Mouse (Mus musculus) Patski (cell line): Measurements from ENCODE around the gene Vegfb. TPM values are rescaled to one million over a fixed set of nuclear protein-coding genes. Genes with fewer than 3 reads are reported as not detected.

Experiments used
- ATAC-seq: fragments of 100-300 bp; one replicate; pipeline ENCODE4 v1.8.0; 2021
- CTCF ChIA-PET: fragments of 350-600 bp; sonication (Branson Sonifier 250); formaldehyde crosslinking; loops from one replicate; lab custom pipeline; 2022; ENCODE audit warnings: inconsistent platforms; lab: Charles Lee
- POLR2A ChIA-PET: fragments of 350-600 bp; sonication (Branson Sonifier 250); formaldehyde crosslinking; loops from one replicate; lab custom pipeline; 2022; ENCODE audit warnings: antibody characterized with exemption, inconsistent platforms; lab: Charles Lee
- DNase-seq: peaks from one replicate; pipeline ENCODE4 v3.0.0-alpha.2; 2011; ENCODE audit warnings: low read depth, low spot score
- H3K27me3 ChIP-seq: fragments of 371-371 bp; one replicate; pipeline ENCODE4 v1.5.1; 2021
- CTCF ChIP-seq: fragments of 100-300 bp; IDR thresholded peaks from one replicate; pipeline ENCODE4 v1.5.1; 2021
- in situ Hi-C: fragments of 300-500 bp; cut with MboI; formaldehyde crosslinking; loops from 3 replicates; pipeline ENCODE4 v1.11.1; 2018; ENCODE audit warnings: low pct_unique_long_range_greater_than_20kb, mixed read lengths
- polyA plus RNA-seq: library from polyadenylated mRNA; unstranded; gene quantifications from one replicate; pipeline ENCODE4 v1.2.3, GENCODE M21; 2021

Gene Vegfb
- polyA plus RNA-seq, 1 experiment from 2014 or later: 87.1 TPM

- no peak for DNase-seq
- TF ChIP-seq CTCF: no peak
- CTCF ChIA-PET: interaction anchor here (0.7 to 1.7 kb wide), 3 partner anchors 17 to 24 kb away, joined by 3 to 4 read pairs (median 4); partner anchors contain the start of genes Nudt22 and Trpt1
- in situ Hi-C loops: loop anchor here (25.0 kb wide), 1 partner anchor 525 kb away; no protein-coding TSS in a partner anchor
- ATAC-seq: no peak
- H3K27me3 ChIP-seq: no peaks in the 10 kb centered on the region
- POLR2A ChIA-PET: interaction anchor here (0.6 kb wide), 1 partner anchor 36 kb away, joined by 3 read pairs; the partner anchor contains the start of gene Plcb3
These were observed 25.0 kb upstream of the Vegfb start for GRCm38 (mm10) chr19:7012426-7012825.

GRCm38 (mm10) chr19:7006892-7007593 lies 19.6 kb upstream of the Vegfb start:
- in situ Hi-C loops: loop anchor here (25.0 kb wide), 1 partner anchor 520 kb away; no protein-coding TSS in a partner anchor
- ChIA-PET POLR2A (interaction anchor here (1.6 kb wide), 1 partner anchor 11 kb away, joined by 3 read pairs; the partner anchor contains the start of genes Nudt22 and Trpt1), CTCF (interaction anchor here (2.1 kb wide), 1 partner anchor 9 kb away, joined by 6 read pairs; no protein-coding TSS in a partner anchor)
- no peak for TF ChIP-seq CTCF
- ATAC-seq: no peak
- no peak for DNase-seq
- no peaks in the 10 kb centered on the region for H3K27me3 ChIP-seq

GRCm38 (mm10) chr19:6999360-7000063 lies 12.1 kb upstream of the Vegfb start:
- DNase-seq: no peak
- POLR2A ChIA-PET: interaction anchor here (0.6 to 1.7 kb wide), 2 partner anchors 29 to 40 kb away, joined by 3 read pairs; partner anchors contain the start of gene Stip1
- no peak for TF ChIP-seq CTCF
- CTCF ChIA-PET: interaction anchor here (0.9 kb wide), 1 partner anchor 21 kb away, joined by 3 read pairs; no protein-coding TSS in a partner anchor
- in situ Hi-C loops: loop anchor here (25.0 kb wide), 1 partner anchor 512 kb away; no protein-coding TSS in a partner anchor
- ATAC-seq: no peak
- no peaks in the 10 kb centered on the region for H3K27me3 ChIP-seq

- in situ Hi-C loops: no loop called here
- POLR2A ChIA-PET: interaction anchor here (1.1 to 2.7 kb wide), 4 partner anchors 16 to 57 kb away, joined by 3 to 8 read pairs (median 3); no protein-coding TSS in a partner anchor
These were observed 10.4 kb upstream of the Vegfb start for GRCm38 (mm10) chr19:6997721-6998290.

GRCm38 (mm10) chr19:6996006-6996405 lies 8.6 kb upstream of the Vegfb start, which contains the start of the genes Nudt22 and Trpt1:
Nudt22 (minus strand) TSS chr19:6996117.
Trpt1 (plus strand) TSS chr19:6996131.
- peak; percentile 73 for ATAC-seq
- ChIA-PET POLR2A (interaction anchor here (0.5 to 2.7 kb wide), 11 partner anchors 9 to 44 kb away, joined by 3 to 12 read pairs (median 6); partner anchors contain the start of genes Plcb3, Ppp1r14b, Stip1 and Vegfb), CTCF (interaction anchor here (0.8 to 3.0 kb wide), 3 partner anchors 17 to 24 kb away, joined by 3 to 15 read pairs (median 4); partner anchors contain the start of gene Fkbp2)
- no peak for DNase-seq
- in situ Hi-C loops: no loop called here
- no peak for TF ChIP-seq CTCF
- no peaks in the 10 kb centered on the region for H3K27me3 ChIP-seq

More at GRCm38 (mm10) chr19:6997721-6998290, 10.4 kb upstream of the Vegfb start:
- H3K27me3 ChIP-seq: no peaks in the 10 kb centered on the region
- no peak for ATAC-seq
- no peak for TF ChIP-seq CTCF
- CTCF ChIA-PET: interaction anchor here (3.0 kb wide), 1 partner anchor 19 kb away, joined by 15 read pairs; the partner anchor contains the start of gene Fkbp2
- no peak for DNase-seq

- no peak for TF ChIP-seq CTCF
- DNase-seq (no peak), ATAC-seq (no peak)
- H3K27me3 ChIP-seq: no peaks in the 10 kb centered on the region
- in situ Hi-C loops: no loop called here
- CTCF ChIA-PET: interaction anchor here (0.8 to 3.0 kb wide), 3 partner anchors 16 to 25 kb away, joined by 3 to 15 read pairs (median 4); partner anchors contain the start of gene Fkbp2
- POLR2A ChIA-PET: interaction anchor here (0.6 to 2.7 kb wide), 9 partner anchors 8 to 54 kb away, joined by 3 to 12 read pairs (median 6); partner anchors contain the start of genes Bad, Plcb3, Stip1 and Vegfb
These were observed 8.0 kb upstream of the Vegfb start for GRCm38 (mm10) chr19:6995255-6995991.

- ATAC-seq (no peak), DNase-seq (no peak)
- in situ Hi-C loops: no loop called here
- TF ChIP-seq CTCF: no peak
- no peaks in the 10 kb centered on the region for H3K27me3 ChIP-seq
- ChIA-PET CTCF (no interaction called here), POLR2A (interaction anchor here (1.1 to 2.4 kb wide), 5 partner anchors 7 to 53 kb away, joined by 3 to 12 read pairs (median 6); partner anchors contain the start of genes Bad, Stip1 and Vegfb)
These were observed 7.0 kb upstream of the Vegfb start for GRCm38 (mm10) chr19:6994489-6994888.

GRCm38 (mm10) chr19:6994002-6994401 lies 6.6 kb upstream of the Vegfb start:
- DNase-seq (no peak), ATAC-seq (no peak)
- in situ Hi-C loops: no loop called here
- CTCF ChIA-PET: no interaction called here
- no peak for TF ChIP-seq CTCF
- POLR2A ChIA-PET: no interaction called here
- no peaks in the 10 kb centered on the region for H3K27me3 ChIP-seq
